Mouse (Mus musculus) megakaryocyte, embryonic 14.5 days (primary cell): ENCODE results near the gene Mfap1a.

ENCODE experiments used
- FLI1 ChIP-seq: IDR thresholded peaks from 2 replicates; pipeline ENCODE4 v1.6.1; 2012; ENCODE audit warnings: low read length, inconsistent platforms, mixed read lengths
- GATA1 ChIP-seq: IDR thresholded peaks from 3 replicates; pipeline ENCODE4 v1.6.1; 2012; ENCODE audit warnings: mixed read lengths, low read length, inconsistent platforms, borderline replicate concordance

DNA sequence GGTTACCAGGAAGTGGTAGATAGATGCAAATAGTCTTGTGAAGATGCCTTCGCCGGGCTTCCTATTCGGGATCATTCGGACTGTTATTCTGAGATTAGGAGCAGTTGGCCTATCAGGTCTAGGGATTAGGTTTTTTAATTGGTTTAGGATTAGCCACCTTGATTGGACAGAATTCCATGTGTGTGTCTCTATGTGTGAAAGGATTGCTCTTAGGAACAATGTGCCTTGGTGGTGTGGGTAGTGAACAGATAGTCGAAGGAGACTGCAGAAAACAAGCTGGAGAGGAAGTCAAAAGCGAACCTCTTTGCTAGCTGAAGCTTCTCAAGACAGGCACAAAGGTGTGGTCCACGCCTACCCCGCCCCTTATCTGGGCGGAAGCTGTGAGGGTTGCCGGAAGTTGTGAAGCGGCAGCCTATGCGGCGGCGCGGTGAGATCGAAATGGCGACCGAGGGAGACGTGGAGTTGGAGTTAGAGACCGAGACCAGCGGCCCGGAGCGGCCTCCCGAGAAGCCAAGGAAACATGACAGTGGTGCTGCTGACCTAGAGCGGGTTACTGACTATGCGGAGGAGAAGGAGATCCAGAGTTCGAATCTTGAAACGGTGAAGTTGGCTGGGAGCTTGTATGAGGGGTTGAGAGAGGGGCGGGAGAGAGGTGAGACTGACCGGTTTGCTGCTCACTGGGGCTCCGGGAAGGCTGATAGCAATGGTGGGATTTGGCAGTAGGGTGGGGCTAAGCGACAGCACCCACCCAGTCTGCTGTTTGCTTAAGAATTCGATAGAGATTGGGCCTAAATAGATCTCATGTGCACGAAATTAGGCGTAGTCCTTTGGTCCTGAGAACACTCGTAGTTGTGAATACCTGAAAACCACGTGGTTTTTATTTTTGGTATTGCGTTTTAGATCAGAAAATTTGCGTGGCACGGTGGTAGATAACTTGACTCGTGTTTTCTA lies 49.5 kb downstream of the Mfap1a start, which contains the start of gene Serinc4:
- no peak for TF ChIP-seq GATA1
- no peak for TF ChIP-seq FLI1
